Mouse (Mus musculus) lung, adult 2 months (tissue): ENCODE data around the gene Mgam.

Experiments
- CTCF ChIP-seq: fragments of 200-500 bp; IDR thresholded peaks from 2 replicates; pipeline ENCODE4 v1.5.1; 2011; ENCODE audit warnings: mild to moderate bottlenecking, low read length, control low read depth; ENCODE audit not compliant: insufficient read depth
- POLR2A ChIP-seq: fragments of 200-500 bp; IDR thresholded peaks from 2 replicates; pipeline ENCODE4 v1.6.1; 2011; ENCODE audit warnings: low read depth, mild to moderate bottlenecking, control low read depth, low read length, borderline replicate concordance; ENCODE audit errors: extremely low read depth

GRCm38 (mm10) chr6:40634640-40635071 is 6.0 kb downstream of the Mgam start:
- TF ChIP-seq POLR2A (no peak), CTCF (no peak)
